Mouse (Mus musculus) kidney, postnatal 0 days (tissue): Measurements from ENCODE around the gene Usp12. TPM values are rescaled to one million over a fixed set of nuclear protein-coding genes. Genes with fewer than 3 reads are reported as not detected.

Experiments
- ATAC-seq: fragments of 200-750 bp; cut with Nextera tagmentation; replicated peaks from 2 replicates; pipeline ENCODE4 v1.8.0; 2017; ENCODE audit warnings: low read depth, moderate number of reproducible peaks, moderate TSS enrichment, moderate library complexity; ENCODE audit not compliant: low FRiP score
- DNase-seq: peaks from one replicate; pipeline ENCODE4 v3.0.0-alpha.2; 2016; ENCODE audit warnings: low spot score
- H3K27ac ChIP-seq: fragments of 300-500 bp; sonication (generic); 2 replicates; pipeline ENCODE4 v1.5.1; 2014; ENCODE audit warnings: mild to moderate bottlenecking
- H3K27me3 ChIP-seq: fragments of 300-500 bp; sonication (generic); 2 replicates; pipeline ENCODE4 v1.6.1; 2014; ENCODE audit warnings: low read length, mixed read lengths; ENCODE audit not compliant: insufficient read depth
- H3K36me3 ChIP-seq: fragments of 300-500 bp; sonication (generic); 2 replicates; pipeline ENCODE4 v1.6.1; 2014; ENCODE audit warnings: low read length, mixed read lengths; ENCODE audit not compliant: insufficient read depth
- H3K4me1 ChIP-seq: fragments of 300-500 bp; sonication (generic); replicated peaks from 2 replicates; pipeline ENCODE4 v1.6.1; 2014; ENCODE audit warnings: antibody characterized with exemption, low read length, mixed read lengths; ENCODE audit not compliant: insufficient read depth
- H3K4me2 ChIP-seq: fragments of 300-500 bp; sonication (generic); 2 replicates; pipeline ENCODE4 v1.6.1; 2014; ENCODE audit warnings: mild to moderate bottlenecking, low read length, moderate library complexity, mixed read lengths
- H3K4me3 ChIP-seq: fragments of 300-500 bp; sonication (generic); replicated peaks from 2 replicates; pipeline ENCODE4 v1.5.1; 2014; ENCODE audit warnings: low read depth, low read length
- H3K9ac ChIP-seq: fragments of 300-500 bp; sonication (generic); 2 replicates; pipeline ENCODE4 v1.6.1; 2014; ENCODE audit warnings: low read depth, low read length
- H3K9me3 ChIP-seq: fragments of 300-500 bp; sonication (generic); replicated peaks from 2 replicates; pipeline ENCODE4 v1.6.1; 2016; ENCODE audit warnings: low read length, inconsistent platforms, mixed read lengths
- CTCF ChIP-seq: IDR thresholded peaks from 2 replicates; pipeline ENCODE4 v1.5.1; 2016; ENCODE audit warnings: antibody characterized with exemption, low read depth, mild to moderate bottlenecking, moderate library complexity
- WGBS: fragments of 180-500 bp; shearing (Covaris S2); extraction: QIAGEN DNeasy Blood & Tissue Kit; methylation state at CpG from one replicate; pipeline ENCODE4 v1.1.7; 2014; 5-methylcytosine and 5-hydroxymethylcytosine counted together
- polyA plus RNA-seq: library from polyadenylated mRNA; unstranded; fragments of >200 nt; fragmentation: Nextera tagmentation; extraction: Ambion mirVana; gene quantifications from 2 replicates; pipeline ENCODE4 v1.2.1, GENCODE M21; 2015

Gene Usp12
- polyA plus RNA-seq, 1 experiment from 2014 or later = 18.7 TPM

GRCm38 (mm10) chr5:146793630-146794083 lies 1.1 kb downstream of the Usp12 start:
- H3K36me3 ChIP-seq = no peaks in the 10 kb centered on the region
- DNase-seq = no peak
- H3K4me1 ChIP-seq = peaks cover 33% of the 10 kb centered on the region
- no peaks in the 10 kb centered on the region for H3K27me3 ChIP-seq
- H3K4me2 ChIP-seq = peak overlapping the region; percentile 82
- peak overlapping the region; percentile 95 for H3K4me3 ChIP-seq
- peak overlapping the region; percentile 93 for H3K27ac ChIP-seq
- H3K9me3 ChIP-seq = no peaks in the 10 kb centered on the region
- WGBS = under 1% methylated on average over 18 of the region's 18 CpGs
- H3K9ac ChIP-seq = peak overlapping the region; percentile 96
- ATAC-seq = no peak
- TF ChIP-seq CTCF = no peak

GRCm38 (mm10) chr5:146792140-146792791 lies 2.5 kb downstream of the Usp12 start:
- Histone ChIP-seq H3K27ac (no peak overlapping the region), H3K4me1 (peaks cover 39% of the 10 kb centered on the region), H3K9me3 (no peaks in the 10 kb centered on the region), H3K4me2 (peak overlapping the region; percentile 25; the same call in 1 of the 2 replicates), H3K9ac (no peak overlapping the region), H3K27me3 (no peaks in the 10 kb centered on the region), H3K36me3 (no peaks in the 10 kb centered on the region), H3K4me3 (no peak overlapping the region)
- ATAC-seq (no peak), DNase-seq (peak; percentile 54)
- TF ChIP-seq CTCF = no peak
- 40% methylated on average over 7 of the region's 7 CpGs for WGBS

- TF ChIP-seq CTCF = no peak
- no peak overlapping the region for H3K4me3 ChIP-seq
- H3K27me3 ChIP-seq = no peaks in the 10 kb centered on the region
- H3K4me2 ChIP-seq = peak overlapping the region; percentile 17; the same call in 1 of the 2 replicates
- H3K9me3 ChIP-seq = no peaks in the 10 kb centered on the region
- WGBS = 50% methylated on average over 8 of the region's 8 CpGs
- no peak overlapping the region for H3K9ac ChIP-seq
- DNase-seq = no peak
- H3K4me1 ChIP-seq = peaks cover 39% of the 10 kb centered on the region
- ATAC-seq = no peak
- no peak overlapping the region for H3K27ac ChIP-seq
- H3K36me3 ChIP-seq = no peaks in the 10 kb centered on the region
These were observed 3.9 kb downstream of the Usp12 start for GRCm38 (mm10) chr5:146790944-146791343.

GRCm38 (mm10) chr5:146789413-146789812 lies 5.4 kb downstream of the Usp12 start:
- Histone ChIP-seq H3K36me3 (no peaks in the 10 kb centered on the region), H3K4me3 (no peak overlapping the region), H3K9ac (no peak overlapping the region), H3K4me2 (no peak overlapping the region), H3K27ac (peak overlapping the region; percentile 47; the same call in 1 of the 2 replicates), H3K4me1 (peaks cover 42% of the 10 kb centered on the region), H3K27me3 (no peaks in the 10 kb centered on the region), H3K9me3 (no peaks in the 10 kb centered on the region)
- WGBS = 37% methylated on average over 9 of the region's 9 CpGs
- TF ChIP-seq CTCF = no peak
- ATAC-seq (no peak), DNase-seq (peak; percentile 55)

- H3K4me1 ChIP-seq = peaks cover 36% of the 10 kb centered on the region
- WGBS = 42% methylated on average over 8 of the region's 8 CpGs
These were observed 8.7 kb downstream of the Usp12 start for GRCm38 (mm10) chr5:146786123-146786522.

GRCm38 (mm10) chr5:146783891-146784290 lies 10.9 kb downstream of the Usp12 start:
- 89% methylated on average over 10 of the region's 10 CpGs for WGBS
- ATAC-seq = no peak
- Histone ChIP-seq H3K9ac (no peak overlapping the region), H3K4me2 (no peak overlapping the region), H3K4me3 (no peak overlapping the region), H3K9me3 (no peaks in the 10 kb centered on the region), H3K27ac (no peak overlapping the region), H3K4me1 (peaks cover 21% of the 10 kb centered on the region), H3K27me3 (no peaks in the 10 kb centered on the region), H3K36me3 (no peaks in the 10 kb centered on the region)
- no peak for TF ChIP-seq CTCF
- DNase-seq = no peak

More at GRCm38 (mm10) chr5:146786123-146786522, 8.7 kb downstream of the Usp12 start:
- TF ChIP-seq CTCF = no peak
- peak; percentile 62 for ATAC-seq
- Histone ChIP-seq H3K4me3 (no peak overlapping the region), H3K9ac (no peak overlapping the region), H3K27ac (peak overlapping the region; percentile 75), H3K9me3 (no peaks in the 10 kb centered on the region), H3K27me3 (no peaks in the 10 kb centered on the region), H3K4me2 (no peak overlapping the region), H3K36me3 (no peaks in the 10 kb centered on the region)
- no peak for DNase-seq

- WGBS = 82% methylated on average over 10 of the region's 10 CpGs
- peak; percentile 57; the same call in 1 of the 2 replicates for ATAC-seq
- no peaks in the 10 kb centered on the region for H3K36me3 ChIP-seq
- H3K4me2 ChIP-seq = no peak overlapping the region
- no peaks in the 10 kb centered on the region for H3K9me3 ChIP-seq
- H3K9ac ChIP-seq = no peak overlapping the region
- no peak for DNase-seq
- peak; percentile 58; the same call in 1 of the 2 replicates for TF ChIP-seq CTCF
- H3K27ac ChIP-seq = no peak overlapping the region
- no peaks in the 10 kb centered on the region for H3K27me3 ChIP-seq
- peaks cover 18% of the 10 kb centered on the region for H3K4me1 ChIP-seq
- no peak overlapping the region for H3K4me3 ChIP-seq
These were observed 11.5 kb downstream of the Usp12 start for GRCm38 (mm10) chr5:146783300-146783699.
